Mouse (Mus musculus) natural killer cell, adult 2 months (primary cell): ENCODE measurements around the gene Lrrc7.
"Not testable (repeated sequence)": the region's sequence is repeated elsewhere in the genome, so short reads cannot be mapped to it uniquely, and the experiment has no call there.

Experiments
- DNase-seq, 2 experiments: peaks; one replicate each; pipeline ENCODE4 v3.0.0; 2022; ENCODE audit warnings: low spot score in 2 of 2

Lrrc7 gene

GRCm38 (mm10) chr3:158168454-158168853, 393.6 kb downstream of the Lrrc7 start:
- no peak for DNase-seq

- DNase-seq = no peak
Measured at GRCm38 (mm10) chr3:158165004-158165403, 397.0 kb downstream of the Lrrc7 start.

GRCm38 (mm10) chr3:158164452-158164851, 397.6 kb downstream of the Lrrc7 start:
- no peak for DNase-seq

- DNase-seq = no peak
Measured at GRCm38 (mm10) chr3:158163127-158163526, 398.9 kb downstream of the Lrrc7 start.

- DNase-seq = no peak
Measured at GRCm38 (mm10) chr3:158161924-158162490, 400.0 kb downstream of the Lrrc7 start.

- no peak for DNase-seq
Measured at GRCm38 (mm10) chr3:158155515-158156286, 406.3 kb downstream of the Lrrc7 start.

- no peak for DNase-seq
Measured at GRCm38 (mm10) chr3:158154134-158154533, 407.9 kb downstream of the Lrrc7 start.

GRCm38 (mm10) chr3:158148998-158149397, 413.0 kb downstream of the Lrrc7 start:
- DNase-seq = no peak

GRCm38 (mm10) chr3:158140629-158141028, 421.4 kb downstream of the Lrrc7 start:
- DNase-seq = no peak

GRCm38 (mm10) chr3:158137796-158138195, 424.2 kb downstream of the Lrrc7 start:
- DNase-seq = no peak

GRCm38 (mm10) chr3:158131672-158132071, 430.3 kb downstream of the Lrrc7 start:
- no peak for DNase-seq

- DNase-seq = no peak
Measured at GRCm38 (mm10) chr3:158131233-158131632, 430.8 kb downstream of the Lrrc7 start.

GRCm38 (mm10) chr3:158122899-158123298, 439.1 kb downstream of the Lrrc7 start:
- no peak for DNase-seq

GRCm38 (mm10) chr3:158105260-158105659, 456.8 kb downstream of the Lrrc7 start:
- no peak for DNase-seq

- no peak for DNase-seq
Measured at GRCm38 (mm10) chr3:158103467-158103866, 458.6 kb downstream of the Lrrc7 start.

GRCm38 (mm10) chr3:158102530-158102929, 459.5 kb downstream of the Lrrc7 start:
- not testable (repeated sequence) for DNase-seq

GRCm38 (mm10) chr3:158102043-158102442, 460.0 kb downstream of the Lrrc7 start:
- DNase-seq = not testable (repeated sequence)

- no peak for DNase-seq
Measured at GRCm38 (mm10) chr3:158093919-158094318, 468.1 kb downstream of the Lrrc7 start.

GRCm38 (mm10) chr3:158091601-158092000, 470.4 kb downstream of the Lrrc7 start:
- DNase-seq = no peak

GRCm38 (mm10) chr3:158077828-158078227, 484.2 kb downstream of the Lrrc7 start:
- no peak for DNase-seq

- no peak for DNase-seq
Measured at GRCm38 (mm10) chr3:158077380-158077772, 484.6 kb downstream of the Lrrc7 start.

- no peak for DNase-seq
Measured at GRCm38 (mm10) chr3:158076685-158077379, 485.2 kb downstream of the Lrrc7 start.

GRCm38 (mm10) chr3:158075004-158075403, 487.0 kb downstream of the Lrrc7 start:
- no peak for DNase-seq
